Mouse (Mus musculus): ENCODE results near the gene Ncaph2. TPM values are rescaled to one million over a fixed set of nuclear protein-coding genes. Genes with fewer than 3 reads are reported as not detected.

Gene Ncaph2
- polyA plus RNA-seq, 1 experiment, result 149 TPM

GRCm38 (mm10) chr15:89373762-89374248, 18.3 kb downstream of the Ncaph2 start, which contains the start of gene Sco2:
TSS of gene Sco2 (minus strand) at chr15:89373846.
- WGBS, result under 1% methylated on average over 42 of the region's 42 CpGs
- Histone ChIP-seq H3K27ac (ENCODE audit: insufficient read depth, low read depth, low read length) (peak within 1 kb of the TSS; percentile 90), H3K4me1 (ENCODE audit: control insufficient read depth, insufficient read depth, insufficient read length, low read length) (peaks cover 34% of the 10 kb centered on the region), H3K4me3 (ENCODE audit: low read depth, low read length) (peak within 1 kb of the TSS; percentile 85), H3K27me3 (ENCODE audit: control insufficient read depth, insufficient read depth, low read length) (no peaks in the 10 kb centered on the region), H3K36me3 (ENCODE audit: control insufficient read depth, insufficient read depth, low read length) (peaks cover 33% of the 10 kb centered on the region)
- TF ChIP-seq CTCF (IDR thresholded peaks at IDR 0.05; ENCODE audit: extremely low read depth, insufficient read length, insufficient replicate concordance, low read depth, low read length) (peak; percentile 88), POLR2A (IDR thresholded peaks at IDR 0.05; ENCODE audit: low read depth, low read length) (peak; percentile 58)

GRCm38 (mm10) chr15:89374340-89374739, 18.8 kb downstream of the Ncaph2 start:
- no peaks in the 10 kb centered on the region for H3K27me3 ChIP-seq (ENCODE audit: control insufficient read depth, insufficient read depth, low read length)
- peak overlapping the region; percentile 85 for H3K4me3 ChIP-seq (ENCODE audit: low read depth, low read length)
- TF ChIP-seq POLR2A (IDR thresholded peaks at IDR 0.05; ENCODE audit: low read depth, low read length) (no peak), CTCF (IDR thresholded peaks at IDR 0.05; ENCODE audit: extremely low read depth, insufficient read length, insufficient replicate concordance, low read depth, low read length) (no peak)
- H3K36me3 ChIP-seq (ENCODE audit: control insufficient read depth, insufficient read depth, low read length), result peaks cover 30% of the 10 kb centered on the region
- H3K4me1 ChIP-seq (ENCODE audit: control insufficient read depth, insufficient read depth, insufficient read length, low read length), result peaks cover 36% of the 10 kb centered on the region
- peak overlapping the region; percentile 90 for H3K27ac ChIP-seq (ENCODE audit: insufficient read depth, low read depth, low read length)
- WGBS, result 40% methylated on average over 9 of the region's 9 CpGs

- Histone ChIP-seq H3K4me3 (ENCODE audit: low read depth, low read length) (peak overlapping the region; percentile 85), H3K27me3 (ENCODE audit: control insufficient read depth, insufficient read depth, low read length) (no peaks in the 10 kb centered on the region), H3K27ac (ENCODE audit: insufficient read depth, low read depth, low read length) (peak overlapping the region; percentile 90), H3K36me3 (ENCODE audit: control insufficient read depth, insufficient read depth, low read length) (peaks cover 24% of the 10 kb centered on the region), H3K4me1 (ENCODE audit: control insufficient read depth, insufficient read depth, insufficient read length, low read length) (peaks cover 39% of the 10 kb centered on the region)
- TF ChIP-seq CTCF (IDR thresholded peaks at IDR 0.05; ENCODE audit: extremely low read depth, insufficient read length, insufficient replicate concordance, low read depth, low read length) (no peak), POLR2A (IDR thresholded peaks at IDR 0.05; ENCODE audit: low read depth, low read length) (no peak)
- WGBS, result 70% methylated on average over 17 of the region's 17 CpGs
These were observed 19.4 kb downstream of the Ncaph2 start for GRCm38 (mm10) chr15:89374801-89375534.

GRCm38 (mm10) chr15:89376040-89376439, 20.5 kb downstream of the Ncaph2 start:
- 73% methylated on average over 7 of the region's 7 CpGs for WGBS
- Histone ChIP-seq H3K36me3 (ENCODE audit: control insufficient read depth, insufficient read depth, low read length) (peaks cover 14% of the 10 kb centered on the region), H3K4me1 (ENCODE audit: control insufficient read depth, insufficient read depth, insufficient read length, low read length) (peaks cover 39% of the 10 kb centered on the region), H3K4me3 (ENCODE audit: low read depth, low read length) (peak overlapping the region; percentile 49; the same call in 1 of the 2 replicates), H3K27me3 (ENCODE audit: control insufficient read depth, insufficient read depth, low read length) (no peaks in the 10 kb centered on the region), H3K27ac (ENCODE audit: insufficient read depth, low read depth, low read length) (peak overlapping the region; percentile 44; the same call in 1 of the 2 replicates)
- TF ChIP-seq POLR2A (IDR thresholded peaks at IDR 0.05; ENCODE audit: low read depth, low read length), result no peak
- TF ChIP-seq CTCF (IDR thresholded peaks at IDR 0.05; ENCODE audit: extremely low read depth, insufficient read length, insufficient replicate concordance, low read depth, low read length), result no peak

- Histone ChIP-seq H3K27me3 (ENCODE audit: control insufficient read depth, insufficient read depth, low read length) (no peaks in the 10 kb centered on the region), H3K4me1 (ENCODE audit: control insufficient read depth, insufficient read depth, insufficient read length, low read length) (peaks cover 39% of the 10 kb centered on the region), H3K27ac (ENCODE audit: insufficient read depth, low read depth, low read length) (peak within 1 kb of the TSS; percentile 89), H3K4me3 (ENCODE audit: low read depth, low read length) (peak within 1 kb of the TSS; percentile 74), H3K36me3 (ENCODE audit: control insufficient read depth, insufficient read depth, low read length) (peaks cover 5% of the 10 kb centered on the region)
- TF ChIP-seq CTCF (IDR thresholded peaks at IDR 0.05; ENCODE audit: extremely low read depth, insufficient read length, insufficient replicate concordance, low read depth, low read length) (no peak), POLR2A (IDR thresholded peaks at IDR 0.05; ENCODE audit: low read depth, low read length) (peak; percentile 45; the same call in 1 of the 2 replicates)
- 38% methylated on average over 16 of the region's 16 CpGs for WGBS
These were observed 21.4 kb downstream of the Ncaph2 start, which contains the start of gene Tymp for GRCm38 (mm10) chr15:89376957-89377356. TSS of gene Tymp (minus strand) at chr15:89377039.

GRCm38 (mm10) chr15:89377362-89377761, 21.8 kb downstream of the Ncaph2 start:
- peak overlapping the region; percentile 74 for H3K4me3 ChIP-seq (ENCODE audit: low read depth, low read length)
- H3K36me3 ChIP-seq (ENCODE audit: control insufficient read depth, insufficient read depth, low read length), result peaks cover 2% of the 10 kb centered on the region
- H3K27me3 ChIP-seq (ENCODE audit: control insufficient read depth, insufficient read depth, low read length), result no peaks in the 10 kb centered on the region
- peaks cover 39% of the 10 kb centered on the region for H3K4me1 ChIP-seq (ENCODE audit: control insufficient read depth, insufficient read depth, insufficient read length, low read length)
- 6% methylated on average over 18 of the region's 18 CpGs for WGBS
- no peak for TF ChIP-seq CTCF (IDR thresholded peaks at IDR 0.05; ENCODE audit: extremely low read depth, insufficient read length, insufficient replicate concordance, low read depth, low read length)
- no peak for TF ChIP-seq POLR2A (IDR thresholded peaks at IDR 0.05; ENCODE audit: low read depth, low read length)
- H3K27ac ChIP-seq (ENCODE audit: insufficient read depth, low read depth, low read length), result peak overlapping the region; percentile 89
